Mouse (Mus musculus): ENCODE measurements around the gene Vmn1r27. TPM values are rescaled to one million over a fixed set of nuclear protein-coding genes. Genes with fewer than 3 reads are reported as not detected.
A peak's percentile ranks its signal among the peaks of the same experiment; 100 is the strongest.

Gene Vmn1r27
- total RNA-seq (2021) (not detected), polyA plus RNA-seq (2012; rRNA removed) (not detected in 2 replicates)
- long read RNA-seq: 0 reads

DNA sequence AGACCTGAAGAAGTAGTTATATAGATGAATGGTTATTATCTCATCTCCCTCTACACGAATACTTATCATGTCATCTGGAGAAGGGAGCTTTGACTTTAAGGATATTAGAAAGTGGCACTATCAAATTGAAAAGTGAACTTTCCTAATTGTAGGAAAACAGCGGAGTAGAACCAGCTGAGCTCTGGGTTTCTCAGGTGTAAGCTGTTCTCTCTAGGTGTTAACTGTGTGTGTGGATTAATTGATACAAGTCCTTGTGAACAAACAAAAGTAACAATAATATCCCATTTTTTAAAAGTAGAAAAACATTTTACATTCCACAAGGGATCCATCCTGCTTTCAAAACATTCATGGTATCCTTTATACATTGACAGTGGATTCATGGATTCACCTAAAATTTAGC, at the start of gene Vmn1r27:
Gene Vmn1r27 (minus strand): TSS at position 101 of the 400 bp plus-strand sequence.
- WGBS: 63% methylated on average over 2 of the region's 2 CpGs
- DNase-seq: no peak

DNA sequence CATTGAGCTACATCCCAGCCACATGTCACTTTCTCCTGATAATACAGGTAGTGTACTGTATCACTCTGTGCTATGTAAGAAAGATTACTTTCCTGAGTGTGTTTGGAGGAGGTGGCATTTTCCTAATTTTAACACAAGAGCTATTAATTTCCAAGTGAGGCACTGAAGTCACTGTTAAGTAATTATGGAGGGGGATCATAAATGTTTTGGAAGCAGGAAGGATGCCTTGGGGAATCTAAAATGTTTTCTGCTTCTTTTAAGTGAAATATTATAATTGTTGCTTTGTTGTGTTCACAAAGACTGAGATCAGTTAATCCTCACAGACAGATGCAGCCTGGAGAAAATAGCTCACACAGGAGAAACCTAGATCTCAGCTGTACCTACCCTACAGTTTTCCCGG, 43.1 kb upstream of the Vmn1r27 start, which contains the start of gene Vmn1r28:
Gene Vmn1r28 (plus strand): TSS at position 301 of the 400 bp plus-strand sequence.
- DNase-seq: no peak
- 71% methylated on average over 1 of the region's 1 CpGs for WGBS

More for the DNA sequence above, at the start of gene Vmn1r27:
- no peak within 1 kb of the TSS for H3K4me3 ChIP-seq
- H3K27me3 ChIP-seq (ENCODE audit: control insufficient read depth, insufficient read depth, low read length): no peaks in the 10 kb centered on the region
- H3K36me3 ChIP-seq (ENCODE audit: control insufficient read depth, insufficient read depth, low read length): no peaks in the 10 kb centered on the region
- H3K9ac ChIP-seq (ENCODE audit: low read depth, low read length): no peak within 1 kb of the TSS
- TF ChIP-seq EP300 (IDR thresholded peaks at IDR 0.05; ENCODE audit: insufficient read depth, low read depth, low read length) (no peak), CTCF (IDR thresholded peaks at IDR 0.05) (no peak), POLR2A (IDR thresholded peaks at IDR 0.05; ENCODE audit: insufficient read depth, low read depth, low read length) (no peak)
- no peaks in the 10 kb centered on the region for H3K4me1 ChIP-seq (ENCODE audit: control insufficient read depth, insufficient read depth, low read length)
- no peak within 1 kb of the TSS for H3K27ac ChIP-seq
- H3K79me2 ChIP-seq (replicated peaks; ENCODE audit: control insufficient read depth, insufficient read depth, low read length): no peaks in the 10 kb centered on the region
- intact Hi-C loops (cut with DNase I): no loop called here

DNA sequence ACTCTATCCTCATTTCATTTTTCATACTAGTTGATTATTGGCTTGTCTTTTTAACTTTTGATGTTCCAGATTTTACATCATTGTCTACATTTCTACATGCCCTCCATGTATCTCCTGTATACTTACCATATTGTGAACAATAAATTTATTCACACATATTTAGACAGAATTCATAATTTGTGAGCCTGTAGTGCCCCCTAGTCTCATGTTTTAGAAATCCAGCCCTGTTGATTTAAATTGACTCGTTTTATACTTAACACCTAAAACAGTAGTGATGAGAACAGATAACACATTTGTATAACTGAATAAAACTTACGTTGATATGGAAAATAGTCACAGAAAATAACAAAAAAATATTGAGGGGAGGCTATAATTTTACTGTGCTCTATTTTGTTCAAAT, 2.5 kb downstream of the Vmn1r27 start:
- intact Hi-C loops (cut with DNase I): no loop called here
- no peaks in the 10 kb centered on the region for H3K36me3 ChIP-seq (ENCODE audit: control insufficient read depth, insufficient read depth, low read length)
- no peaks in the 10 kb centered on the region for H3K4me1 ChIP-seq (ENCODE audit: control insufficient read depth, insufficient read depth, low read length)
- H3K9ac ChIP-seq (ENCODE audit: low read depth, low read length): no peak overlapping the region
- DNase-seq: no peak
- WGBS: 63% methylated on average over 2 of the region's 2 CpGs
- no peak overlapping the region for H3K4me3 ChIP-seq
- TF ChIP-seq CTCF (IDR thresholded peaks at IDR 0.05) (peak; percentile 33), EP300 (IDR thresholded peaks at IDR 0.05; ENCODE audit: insufficient read depth, low read depth, low read length) (no peak)
- no peak overlapping the region for H3K27ac ChIP-seq
- H3K27me3 ChIP-seq (ENCODE audit: control insufficient read depth, insufficient read depth, low read length): no peaks in the 10 kb centered on the region
- no peaks in the 10 kb centered on the region for H3K79me2 ChIP-seq (replicated peaks; ENCODE audit: control insufficient read depth, insufficient read depth, low read length)

More for the DNA sequence above, 43.1 kb upstream of the Vmn1r27 start, which contains the start of gene Vmn1r28:
- H3K79me2 ChIP-seq (replicated peaks; ENCODE audit: control insufficient read depth, insufficient read depth, low read length): no peaks in the 10 kb centered on the region
- H3K4me1 ChIP-seq (ENCODE audit: control insufficient read depth, insufficient read depth, low read length): no peaks in the 10 kb centered on the region
- intact Hi-C loops (cut with DNase I): no loop called here
- TF ChIP-seq EP300 (IDR thresholded peaks at IDR 0.05; ENCODE audit: insufficient read depth, low read depth, low read length): no peak
- TF ChIP-seq POLR2A (IDR thresholded peaks at IDR 0.05; ENCODE audit: insufficient read depth, low read depth, low read length): no peak
- no peak for TF ChIP-seq CTCF (IDR thresholded peaks at IDR 0.05)
- no peaks in the 10 kb centered on the region for H3K27me3 ChIP-seq (ENCODE audit: control insufficient read depth, insufficient read depth, low read length)
- H3K36me3 ChIP-seq (ENCODE audit: control insufficient read depth, insufficient read depth, low read length): no peaks in the 10 kb centered on the region
- H3K9ac ChIP-seq (ENCODE audit: low read depth, low read length): no peak within 1 kb of the TSS
- no peak within 1 kb of the TSS for H3K4me3 ChIP-seq
- no peak within 1 kb of the TSS for H3K27ac ChIP-seq

Other genes starting within 250 kb of the Vmn1r27 start
- gene Vmn1r25, start 238.0 kb downstream of the Vmn1r27 start, total RNA-seq (2021): not detected
- gene Vmn1r25, start 238.0 kb downstream of the Vmn1r27 start, polyA plus RNA-seq (2012; rRNA removed): not detected in 2 replicates
- gene Vmn1r26, start 203.7 kb downstream of the Vmn1r27 start, total RNA-seq (2021): not detected
- gene Vmn1r26, start 203.7 kb downstream of the Vmn1r27 start, polyA plus RNA-seq (2012; rRNA removed): not detected in 2 replicates
- not detected for gene Vmn1r28, start 43.2 kb upstream of the Vmn1r27 start, total RNA-seq (2021)
- not detected in 2 replicates for gene Vmn1r28, start 43.2 kb upstream of the Vmn1r27 start, polyA plus RNA-seq (2012; rRNA removed)
- not detected for gene Vmn1r29, start 82.7 kb upstream of the Vmn1r27 start, total RNA-seq (2021)
- not detected in 2 replicates for gene Vmn1r29, start 82.7 kb upstream of the Vmn1r27 start, polyA plus RNA-seq (2012; rRNA removed)
- gene Vmn1r30, start 224.6 kb upstream of the Vmn1r27 start, total RNA-seq (2021): not detected
- gene Vmn1r30, start 224.6 kb upstream of the Vmn1r27 start, polyA plus RNA-seq (2012; rRNA removed): not detected in 2 replicates

All from heart, adult 2 months (tissue).